Mouse (Mus musculus) forelimb bud, embryonic 11.5 days (tissue): ENCODE data around the gene Hcar2.

ENCODE experiments used
- DNase-seq: peaks from one replicate; pipeline ENCODE4 v3.0.0-alpha.2; 2012; ENCODE audit warnings: low read depth, low spot score

The Hcar2 gene

GRCm38 (mm10) chr5:123862374-123863350, 2.6 kb downstream of the Hcar2 start:
- no peak for DNase-seq

- no peak for DNase-seq
These were observed 6.5 kb downstream of the Hcar2 start for GRCm38 (mm10) chr5:123858798-123859197.

- DNase-seq, result no peak
These were observed 10.8 kb downstream of the Hcar2 start for GRCm38 (mm10) chr5:123854511-123854910.

- DNase-seq, result no peak
These were observed 11.3 kb downstream of the Hcar2 start for GRCm38 (mm10) chr5:123853877-123854504.

GRCm38 (mm10) chr5:123851398-123851797, 13.9 kb downstream of the Hcar2 start:
- DNase-seq, result no peak

- no peak for DNase-seq
These were observed 21.0 kb downstream of the Hcar2 start for GRCm38 (mm10) chr5:123844316-123844715.

- DNase-seq, result no peak
These were observed 21.5 kb downstream of the Hcar2 start for GRCm38 (mm10) chr5:123843816-123844215.

- DNase-seq, result no peak
These were observed 22.4 kb downstream of the Hcar2 start for GRCm38 (mm10) chr5:123842935-123843282.

GRCm38 (mm10) chr5:123842221-123842934, 22.9 kb downstream of the Hcar2 start:
- DNase-seq, result no peak

- DNase-seq, result no peak
These were observed 27.9 kb downstream of the Hcar2 start for GRCm38 (mm10) chr5:123837371-123837770.

- DNase-seq, result no peak
These were observed 30.5 kb downstream of the Hcar2 start for GRCm38 (mm10) chr5:123834836-123835235.

- no peak for DNase-seq
These were observed 33.0 kb downstream of the Hcar2 start for GRCm38 (mm10) chr5:123832309-123832708.

- DNase-seq, result peak; percentile 55
These were observed 37.6 kb downstream of the Hcar2 start for GRCm38 (mm10) chr5:123827659-123828091.

- DNase-seq, result peak; percentile 30
These were observed 42.6 kb downstream of the Hcar2 start for GRCm38 (mm10) chr5:123822706-123823105.

GRCm38 (mm10) chr5:123821264-123821571, 44.1 kb downstream of the Hcar2 start:
- DNase-seq, result no peak

- no peak for DNase-seq
These were observed 44.6 kb downstream of the Hcar2 start for GRCm38 (mm10) chr5:123820501-123821263.

- no peak for DNase-seq
These were observed 46.2 kb downstream of the Hcar2 start for GRCm38 (mm10) chr5:123818941-123819577.

- DNase-seq, result no peak
These were observed 48.4 kb downstream of the Hcar2 start for GRCm38 (mm10) chr5:123816891-123817290.
